Mouse (Mus musculus) right cerebral cortex, adult 2 months (tissue): Measurements from ENCODE around the gene Tln2.
A peak's percentile ranks its signal among the peaks of the same experiment; 100 is the strongest.

ENCODE experiments used
- DNase-seq, 2 experiments: peaks; one replicate each; pipeline ENCODE4 v3.0.0; 2021 to 2022; ENCODE audit warnings: low spot score in 2 of 2

Gene Tln2

GRCm38 (mm10) chr9:67477445-67477844 lies 82.1 kb downstream of the Tln2 start:
- DNase-seq, result no peak

- no peak for DNase-seq
Measured at GRCm38 (mm10) chr9:67476184-67476583, 83.3 kb downstream of the Tln2 start.

- DNase-seq, result no peak
Measured at GRCm38 (mm10) chr9:67463440-67464122, 95.9 kb downstream of the Tln2 start.

GRCm38 (mm10) chr9:67441484-67441883 lies 118.0 kb downstream of the Tln2 start:
- no peak for DNase-seq

- no peak for DNase-seq
Measured at GRCm38 (mm10) chr9:67437511-67437910, 122.0 kb downstream of the Tln2 start.

- DNase-seq, result no peak
Measured at GRCm38 (mm10) chr9:67435333-67436154, 124.0 kb downstream of the Tln2 start.

- DNase-seq, result no peak
Measured at GRCm38 (mm10) chr9:67429199-67429892, 130.2 kb downstream of the Tln2 start.

GRCm38 (mm10) chr9:67428306-67429047 lies 131.0 kb downstream of the Tln2 start:
- no peak for DNase-seq

- DNase-seq, result no peak
Measured at GRCm38 (mm10) chr9:67426304-67426703, 133.2 kb downstream of the Tln2 start.

GRCm38 (mm10) chr9:67424110-67424509 lies 135.4 kb downstream of the Tln2 start:
- no peak for DNase-seq

GRCm38 (mm10) chr9:67418092-67418491 lies 141.4 kb downstream of the Tln2 start:
- peak; percentile 25 to 32 for DNase-seq

- DNase-seq, result peak; percentile 17 to 33
Measured at GRCm38 (mm10) chr9:67410667-67411066, 148.8 kb downstream of the Tln2 start.

- no peak for DNase-seq
Measured at GRCm38 (mm10) chr9:67404736-67405135, 154.8 kb downstream of the Tln2 start.

- DNase-seq, result no peak
Measured at GRCm38 (mm10) chr9:67399563-67399962, 159.9 kb downstream of the Tln2 start.

- DNase-seq, result no peak
Measured at GRCm38 (mm10) chr9:67397756-67398155, 161.7 kb downstream of the Tln2 start.

GRCm38 (mm10) chr9:67396446-67396845 lies 163.1 kb downstream of the Tln2 start:
- no peak for DNase-seq

- no peak for DNase-seq
Measured at GRCm38 (mm10) chr9:67384028-67384590, 175.4 kb downstream of the Tln2 start.

- no peak for DNase-seq
Measured at GRCm38 (mm10) chr9:67380095-67380494, 179.4 kb downstream of the Tln2 start.

- DNase-seq, result no peak
Measured at GRCm38 (mm10) chr9:67378772-67379171, 180.7 kb downstream of the Tln2 start.

- no peak for DNase-seq
Measured at GRCm38 (mm10) chr9:67368078-67368477, 191.4 kb downstream of the Tln2 start.

GRCm38 (mm10) chr9:67362511-67362910 lies 197.0 kb downstream of the Tln2 start:
- DNase-seq, result no peak
